Mouse (Mus musculus): ENCODE measurements around the gene Vmn1r111.
"Not testable (repeated sequence)": the region's sequence is repeated elsewhere in the genome, so short reads cannot be mapped to it uniquely, and the experiment has no call there.

Vmn1r111 gene

GRCm38 (mm10) chr7:20703116-20703515 lies at the start of gene Vmn1r111:
TSS of gene Vmn1r111 (minus strand) at chr7:20703216.
- DNase-seq (ENCODE audit: low spot score in 2 of 2) = not testable (repeated sequence)

- DNase-seq (ENCODE audit: low spot score in 2 of 2) = not testable (repeated sequence)
These were observed 27.5 kb upstream of the Vmn1r111 start, which contains the start of gene Gm10668 for GRCm38 (mm10) chr7:20730524-20730923. TSS of gene Gm10668 (minus strand) at chr7:20730624.

GRCm38 (mm10) chr7:20668618-20669017 lies 34.4 kb downstream of the Vmn1r111 start, which contains the start of gene Vmn1r107:
TSS of gene Vmn1r107 (plus strand) at chr7:20668918.
- not testable (repeated sequence) for DNase-seq (ENCODE audit: low spot score in 2 of 2)
